Mouse (Mus musculus) urinary bladder, postnatal 4 days (tissue): ENCODE measurements around the gene Lrp6.

Source experiments
- DNase-seq, 2 experiments: peaks; one replicate each; pipeline ENCODE4 v3.0.0; 2021 to 2022; ENCODE audit warnings: low spot score in 2 of 2

Lrp6 gene

GRCm38 (mm10) chr6:134575288-134575741, 8.6 kb upstream of the Lrp6 start:
- DNase-seq = no peak

DNA sequence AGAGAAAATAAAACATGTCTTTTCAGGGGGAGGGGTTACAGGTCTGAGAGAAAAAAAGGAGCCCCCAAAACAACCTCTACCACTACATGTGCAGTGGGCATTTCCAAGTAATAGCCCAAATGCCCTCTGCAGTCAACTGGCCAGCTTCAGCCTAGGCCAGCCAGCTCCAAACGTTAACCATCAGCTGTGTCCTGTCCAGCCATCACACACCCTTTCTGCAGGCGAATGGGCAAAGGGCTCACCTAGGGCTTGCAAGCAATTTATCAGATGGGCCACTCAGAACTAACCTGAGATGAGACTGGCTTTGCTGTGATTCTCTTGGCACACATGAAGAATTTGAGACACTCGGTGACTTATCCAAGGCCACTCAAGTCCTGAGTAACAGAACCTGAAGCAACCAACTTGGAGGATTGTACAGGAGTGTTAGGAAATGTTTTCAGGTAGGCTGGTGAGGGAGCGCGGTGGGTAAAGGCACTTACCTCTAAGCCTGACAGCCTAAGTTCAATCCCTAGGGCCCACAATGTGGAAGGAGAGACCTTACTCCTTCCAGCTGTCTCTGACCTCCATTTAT, 1.3 kb upstream of the Lrp6 start:
- no peak for DNase-seq

GRCm38 (mm10) chr6:134566248-134566817, 432 bp downstream of the Lrp6 start:
- DNase-seq = peak in 1 of 2 experiments; percentile 20

GRCm38 (mm10) chr6:134565606-134566247, 1.0 kb downstream of the Lrp6 start:
- no peak for DNase-seq

- no peak for DNase-seq
These were observed 2.2 kb downstream of the Lrp6 start for GRCm38 (mm10) chr6:134564539-134564938.

DNA sequence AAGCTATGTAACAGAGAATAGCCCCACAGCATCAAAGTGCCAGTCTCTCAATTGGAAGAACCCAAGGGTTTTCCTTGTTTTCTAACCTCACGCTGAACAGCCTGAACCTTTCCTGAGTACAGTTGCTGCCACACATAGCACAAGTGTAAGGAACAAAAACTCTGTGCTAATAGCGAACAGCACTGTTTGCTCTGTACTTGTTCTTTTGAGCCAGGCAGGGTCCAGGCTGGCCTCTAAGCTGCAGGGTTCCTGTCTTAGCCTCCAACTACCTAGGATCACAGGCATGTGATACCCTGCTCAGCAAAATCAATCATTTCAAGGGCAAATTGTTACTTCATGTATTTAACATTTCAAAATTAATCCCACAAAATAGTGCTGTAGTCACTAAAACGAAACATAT, 7.1 kb downstream of the Lrp6 start:
- DNase-seq = peak in 1 of 2 experiments; percentile 9

GRCm38 (mm10) chr6:134558546-134559129, 8.1 kb downstream of the Lrp6 start:
- DNase-seq = peak in 1 of 2 experiments; percentile 8

DNA sequence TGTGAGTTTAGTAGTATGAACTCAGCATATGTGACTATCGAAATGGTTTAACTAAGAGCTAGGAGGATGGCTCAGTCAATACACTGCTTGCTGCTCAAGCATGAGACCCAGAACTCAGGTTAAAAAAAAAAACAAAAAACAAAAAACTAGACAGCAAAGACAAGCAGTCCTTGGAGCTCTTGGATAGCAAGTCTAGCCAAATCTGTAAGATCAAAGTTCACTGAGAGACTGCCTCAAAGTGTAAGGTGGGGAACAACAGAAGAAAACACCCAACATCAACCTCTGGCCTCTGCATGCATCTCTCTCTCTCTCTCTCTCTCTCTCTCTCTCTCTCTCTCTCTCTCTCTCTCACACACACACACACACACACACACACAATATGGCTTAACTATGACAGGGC, 9.7 kb downstream of the Lrp6 start:
- no peak for DNase-seq

DNA sequence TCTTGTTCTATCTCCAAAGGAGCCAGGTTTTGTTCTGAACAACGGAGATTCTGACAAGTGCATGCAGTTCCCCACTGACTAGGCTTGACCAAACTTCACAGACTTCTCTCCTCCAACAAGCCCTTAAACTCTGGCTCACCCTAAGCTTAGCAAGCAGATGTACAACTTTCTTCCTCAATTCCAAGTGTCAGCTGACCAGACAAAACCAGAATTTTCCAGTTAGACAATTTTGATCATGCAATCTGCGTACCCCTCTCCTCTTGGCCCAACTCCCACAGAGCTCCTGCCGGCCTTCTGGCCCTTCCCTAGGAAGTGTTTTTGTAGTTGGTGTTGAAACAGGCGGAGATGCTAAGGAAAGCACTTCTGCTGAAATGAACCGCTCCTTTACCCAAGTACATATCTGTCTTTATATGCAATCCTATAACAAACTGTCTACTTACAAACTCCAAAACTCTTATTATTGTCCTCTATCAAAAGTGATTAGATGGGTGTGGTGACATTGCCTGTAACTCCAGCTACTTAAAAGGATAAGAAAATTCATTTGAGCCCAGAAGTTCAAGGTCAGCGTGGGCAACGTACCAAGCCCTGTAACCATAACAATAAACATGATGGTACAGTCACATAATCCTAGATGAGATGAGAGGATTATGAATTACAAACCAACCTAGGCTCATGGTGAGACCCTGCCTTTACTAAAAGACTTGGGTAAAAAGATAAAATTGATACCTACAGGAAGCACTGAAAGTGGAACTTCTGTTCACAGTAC, 10.4 kb downstream of the Lrp6 start:
- DNase-seq = peak in 1 of 2 experiments; percentile 15

DNA sequence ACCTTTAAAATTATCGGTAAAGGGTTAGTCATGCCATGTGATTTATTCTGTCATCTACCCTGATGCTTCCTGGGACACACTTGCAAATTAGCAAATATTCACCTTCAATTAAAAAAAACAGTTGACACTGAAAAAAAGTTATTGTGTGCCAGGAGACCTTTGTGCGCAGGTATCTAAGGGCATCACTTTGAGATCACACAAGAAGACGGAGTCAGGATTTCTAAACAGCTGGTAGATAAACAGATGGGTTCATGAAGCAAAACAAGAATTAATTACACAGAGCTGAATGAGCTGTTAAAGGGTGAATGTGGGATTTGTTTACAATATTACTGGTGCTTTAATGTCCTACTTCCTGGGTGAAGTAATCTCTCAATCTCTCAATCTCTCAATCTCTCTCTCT, 11.6 kb downstream of the Lrp6 start:
- DNase-seq = no peak

DNA sequence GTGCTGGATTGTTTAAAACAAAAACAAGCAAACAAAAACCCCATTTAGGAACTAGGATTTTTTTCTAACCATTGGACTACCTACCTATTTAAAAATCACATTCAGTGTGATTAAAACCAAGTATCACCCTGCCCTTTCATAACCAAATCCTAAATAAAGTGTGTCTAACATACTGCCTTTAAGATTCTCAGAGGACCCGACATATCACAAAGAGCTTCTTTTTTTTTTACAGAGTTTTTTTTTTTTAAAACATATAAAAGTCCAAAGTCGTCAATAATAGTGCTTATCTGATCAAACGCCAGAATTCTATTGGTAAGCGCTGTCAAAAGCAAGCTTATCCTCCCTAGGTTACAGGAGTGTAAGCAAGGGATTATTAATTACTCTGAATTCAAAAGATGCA, 12.5 kb downstream of the Lrp6 start:
- no peak for DNase-seq

- DNase-seq = no peak
These were observed 15.8 kb downstream of the Lrp6 start for GRCm38 (mm10) chr6:134551007-134551406.

DNA sequence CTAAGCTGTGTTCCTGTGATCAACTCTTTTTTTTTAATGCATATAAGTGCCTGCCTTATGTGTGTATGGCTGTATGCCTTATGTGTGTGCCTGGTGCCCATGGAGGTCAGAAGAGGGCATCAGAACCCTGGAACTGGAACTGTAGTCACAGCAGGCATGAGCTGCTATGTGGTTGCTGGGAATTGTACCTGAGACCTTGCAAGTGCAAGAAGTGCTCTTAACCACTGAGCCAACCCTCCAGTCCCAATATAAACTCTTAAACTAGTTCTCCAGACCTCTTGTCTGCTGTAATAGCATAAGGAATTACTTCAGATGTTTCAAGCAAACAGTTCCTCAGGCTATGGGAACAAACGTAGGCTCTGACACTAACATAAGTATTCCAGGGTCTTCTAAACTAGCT, 16.4 kb downstream of the Lrp6 start:
- DNase-seq = no peak

DNA sequence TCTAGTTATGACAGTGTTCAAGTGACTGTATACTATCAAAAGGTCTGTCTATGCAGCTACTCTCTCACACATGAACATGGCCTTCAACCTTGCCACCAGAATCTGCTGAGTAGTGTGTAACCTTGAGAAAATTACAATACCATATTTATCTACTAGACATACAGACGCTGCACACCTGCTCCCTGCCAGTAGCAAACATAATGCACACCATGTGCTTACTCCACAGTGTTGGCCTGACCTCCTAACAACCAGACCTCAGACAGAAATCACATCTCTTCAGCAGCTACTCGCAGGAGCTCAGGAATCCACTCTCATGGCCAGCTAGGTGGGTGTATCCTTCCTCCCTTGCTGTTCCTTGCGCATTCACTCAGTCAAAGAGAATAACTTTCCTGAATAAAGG, 21.9 kb downstream of the Lrp6 start:
- no peak for DNase-seq

DNA sequence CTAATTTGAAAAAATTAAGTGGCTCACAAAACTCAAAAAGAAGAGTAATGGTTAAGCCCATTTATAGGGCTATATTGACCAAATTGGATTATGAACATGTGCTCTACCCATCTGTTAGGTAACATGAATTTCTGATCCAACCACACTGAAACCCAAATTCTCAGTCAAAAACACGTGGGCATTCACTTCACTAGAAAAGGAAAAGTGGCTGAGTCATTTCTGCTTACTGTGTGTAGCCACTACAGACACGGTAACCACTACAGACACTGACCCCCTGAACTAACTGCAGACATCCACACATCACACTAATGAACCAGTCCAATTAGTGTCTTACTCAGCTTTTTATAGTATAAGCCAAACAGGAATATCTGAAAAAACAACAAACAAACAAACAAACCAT, 22.7 kb downstream of the Lrp6 start:
- no peak for DNase-seq

DNA sequence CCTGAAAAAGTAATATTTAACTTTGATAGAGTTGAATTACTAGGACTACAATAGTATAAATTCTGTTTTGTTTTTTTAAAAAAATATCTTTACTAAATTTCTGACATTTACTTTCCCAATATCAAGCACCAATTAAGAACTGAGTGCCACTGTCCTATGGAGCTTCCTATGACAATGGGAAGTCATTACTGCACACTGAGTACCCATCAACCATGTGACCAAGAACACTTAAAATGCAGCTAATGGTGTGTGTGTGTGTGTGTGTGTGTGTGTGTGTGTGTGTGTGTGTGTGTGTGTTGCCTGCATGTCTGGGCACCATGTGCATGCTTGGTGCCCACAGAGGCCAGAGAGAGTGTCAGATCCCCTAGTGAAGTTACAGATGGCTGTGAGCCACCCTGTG, 23.2 kb downstream of the Lrp6 start:
- no peak for DNase-seq

- no peak for DNase-seq
These were observed 24.4 kb downstream of the Lrp6 start for GRCm38 (mm10) chr6:134542374-134542773.

DNA sequence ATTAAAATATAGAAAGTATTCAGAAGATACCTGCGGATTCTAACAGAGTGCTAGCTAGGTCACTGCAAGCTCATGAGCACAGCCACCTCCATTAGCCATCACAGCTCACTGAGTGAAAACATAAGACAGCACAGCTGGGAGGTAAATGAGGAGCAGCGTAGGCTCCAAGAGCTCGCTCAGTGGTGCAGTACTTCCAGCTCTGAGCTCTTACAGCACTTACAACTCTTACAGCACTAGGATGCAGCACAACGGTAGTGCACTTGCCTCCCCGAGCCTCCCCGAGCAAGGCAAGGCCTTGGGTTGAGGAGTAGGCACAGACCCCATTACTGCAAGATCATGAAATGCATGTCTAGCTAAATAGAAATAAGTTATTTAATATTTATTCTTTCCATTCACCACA, 26.6 kb downstream of the Lrp6 start:
- DNase-seq = no peak

DNA sequence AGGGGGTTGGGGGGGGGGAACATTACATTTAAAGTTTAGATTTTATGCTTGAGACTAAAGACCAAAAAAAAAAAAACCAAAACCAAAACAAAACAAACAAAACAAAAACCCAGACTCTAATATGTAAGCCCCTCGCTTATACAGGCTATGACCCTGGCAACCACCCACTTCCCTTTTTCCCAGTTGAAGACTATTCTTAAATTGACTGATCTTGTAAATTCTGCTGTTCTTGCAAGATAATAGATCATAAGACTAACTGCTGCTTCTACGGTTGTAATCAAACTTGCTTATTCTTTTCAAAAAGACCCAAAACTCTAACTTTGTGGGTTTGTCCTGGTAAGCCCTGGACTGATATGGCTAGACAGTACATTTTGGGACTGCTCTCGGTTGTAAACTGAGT, 27.3 kb downstream of the Lrp6 start:
- no peak for DNase-seq

GRCm38 (mm10) chr6:134538805-134539204, 28.0 kb downstream of the Lrp6 start:
- no peak for DNase-seq

DNA sequence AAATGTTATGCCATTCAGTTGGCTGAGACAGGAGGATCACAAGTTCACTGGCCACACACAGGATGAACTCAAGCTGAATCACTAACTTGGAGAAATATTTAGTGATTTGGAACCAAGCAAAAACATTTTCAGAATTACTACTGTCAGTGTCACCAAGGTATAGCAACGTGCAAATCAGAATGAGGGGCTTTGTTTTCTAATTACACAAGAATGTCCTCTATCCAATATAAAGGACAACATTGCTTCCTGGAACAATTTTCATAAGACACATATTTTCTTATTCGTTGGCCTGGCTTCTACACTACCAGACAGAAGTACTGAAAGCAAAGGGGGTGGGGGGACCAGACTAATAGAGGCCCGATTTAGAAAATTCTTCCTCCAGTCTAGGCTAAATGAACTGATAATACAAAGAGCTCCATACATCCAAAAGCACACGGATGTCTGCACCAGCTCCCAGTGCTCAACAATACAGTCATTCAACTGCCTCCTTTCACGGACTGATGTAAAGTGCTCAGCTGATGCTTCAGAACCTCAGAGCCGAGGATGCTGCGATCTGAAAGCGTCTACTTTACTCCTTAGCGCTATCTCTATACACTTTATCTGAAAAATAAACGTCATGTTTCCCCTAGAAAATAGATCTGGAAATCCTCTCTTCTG, 29.2 kb downstream of the Lrp6 start:
- no peak for DNase-seq

DNA sequence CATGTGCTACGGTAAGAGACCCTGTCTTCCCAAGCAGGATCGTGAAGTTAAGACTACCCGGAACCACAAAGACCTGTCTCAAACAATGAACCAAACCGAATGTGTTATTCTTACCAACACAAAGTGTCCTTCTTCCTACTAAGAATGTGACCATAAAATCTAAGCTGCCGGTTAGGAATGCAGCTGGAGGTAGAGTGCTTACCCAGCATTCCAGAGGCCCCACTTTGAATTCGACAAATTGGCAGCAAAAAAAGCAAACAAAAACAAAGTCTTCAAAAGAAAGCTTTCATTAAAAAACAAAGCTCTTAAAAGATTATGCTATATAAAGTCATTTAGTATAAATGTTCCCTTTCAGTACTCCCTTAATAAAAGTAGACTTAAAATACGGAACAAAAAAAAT, 31.6 kb downstream of the Lrp6 start:
- DNase-seq = no peak
